Mouse (Mus musculus) cerebellum, adult 2 months (tissue): ENCODE results near the gene Prdm12. TPM values are rescaled to one million over a fixed set of nuclear protein-coding genes. Genes with fewer than 3 reads are reported as not detected.

Experiments
- DNase-seq, 2 experiments: peaks; one replicate each; pipeline ENCODE4 v3.0.0; 2021
- H3K27ac ChIP-seq: fragments of 200-500 bp; 2 replicates; pipeline ENCODE4 v1.5.1; 2012; ENCODE audit warnings: low read length, control low read depth, inconsistent platforms; ENCODE audit not compliant: insufficient read depth
- H3K27me3 ChIP-seq: fragments of 200-500 bp; 2 replicates; pipeline ENCODE4 v1.6.1; 2012; ENCODE audit warnings: inconsistent platforms, mild to moderate bottlenecking, low read length, moderate library complexity; ENCODE audit not compliant: control insufficient read depth, insufficient read depth
- H3K4me1 ChIP-seq: fragments of 200-500 bp; 2 replicates; pipeline ENCODE4 v1.6.1; 2011; ENCODE audit warnings: low read length; ENCODE audit not compliant: control insufficient read depth, insufficient read depth
- H3K4me3 ChIP-seq: fragments of 200-500 bp; replicated peaks from 2 replicates; pipeline ENCODE3; 2011; ENCODE audit warnings: mild to moderate bottlenecking, low read depth, low read length, control low read depth; ENCODE audit not compliant: insufficient read depth
- CTCF ChIP-seq: fragments of 200-500 bp; IDR thresholded peaks from 2 replicates; pipeline ENCODE4 v1.5.1; 2011; ENCODE audit warnings: low read depth, mild to moderate bottlenecking, control low read depth, low read length, moderate library complexity, borderline replicate concordance; ENCODE audit not compliant: insufficient read depth
- POLR2A ChIP-seq: fragments of 200-500 bp; IDR thresholded peaks from 2 replicates; pipeline ENCODE4 v1.6.1; 2011; ENCODE audit warnings: low read length, control low read depth, borderline replicate concordance; ENCODE audit not compliant: insufficient read depth
- WGBS: fragments of 180-500 bp; shearing (Covaris S2); methylation state at CpG from one replicate; pipeline ENCODE4 v1.1.7; 2018; 5-methylcytosine and 5-hydroxymethylcytosine counted together
- polyA plus RNA-seq: library from polyadenylated mRNA; depleted of rRNA; stranded (reverse); fragments of >200 nt; gene quantifications from 2 replicates; pipeline ENCODE4 v1.2.3, GENCODE M21; 2012

Prdm12 gene
- polyA plus RNA-seq, 1 experiment = not detected

GRCm38 (mm10) chr2:31637807-31638206 is 2.0 kb upstream of the Prdm12 start:
- Histone ChIP-seq H3K4me3 (no peak overlapping the region), H3K4me1 (no peaks in the 10 kb centered on the region), H3K27me3 (peaks cover 15% of the 10 kb centered on the region; the same call in 1 of the 2 replicates), H3K27ac (no peak overlapping the region)
- no peak for TF ChIP-seq CTCF
- TF ChIP-seq POLR2A = no peak
- peak in 1 of 2 experiments; percentile 29 for DNase-seq
- WGBS = 1% methylated on average over 22 of the region's 22 CpGs

DNA sequence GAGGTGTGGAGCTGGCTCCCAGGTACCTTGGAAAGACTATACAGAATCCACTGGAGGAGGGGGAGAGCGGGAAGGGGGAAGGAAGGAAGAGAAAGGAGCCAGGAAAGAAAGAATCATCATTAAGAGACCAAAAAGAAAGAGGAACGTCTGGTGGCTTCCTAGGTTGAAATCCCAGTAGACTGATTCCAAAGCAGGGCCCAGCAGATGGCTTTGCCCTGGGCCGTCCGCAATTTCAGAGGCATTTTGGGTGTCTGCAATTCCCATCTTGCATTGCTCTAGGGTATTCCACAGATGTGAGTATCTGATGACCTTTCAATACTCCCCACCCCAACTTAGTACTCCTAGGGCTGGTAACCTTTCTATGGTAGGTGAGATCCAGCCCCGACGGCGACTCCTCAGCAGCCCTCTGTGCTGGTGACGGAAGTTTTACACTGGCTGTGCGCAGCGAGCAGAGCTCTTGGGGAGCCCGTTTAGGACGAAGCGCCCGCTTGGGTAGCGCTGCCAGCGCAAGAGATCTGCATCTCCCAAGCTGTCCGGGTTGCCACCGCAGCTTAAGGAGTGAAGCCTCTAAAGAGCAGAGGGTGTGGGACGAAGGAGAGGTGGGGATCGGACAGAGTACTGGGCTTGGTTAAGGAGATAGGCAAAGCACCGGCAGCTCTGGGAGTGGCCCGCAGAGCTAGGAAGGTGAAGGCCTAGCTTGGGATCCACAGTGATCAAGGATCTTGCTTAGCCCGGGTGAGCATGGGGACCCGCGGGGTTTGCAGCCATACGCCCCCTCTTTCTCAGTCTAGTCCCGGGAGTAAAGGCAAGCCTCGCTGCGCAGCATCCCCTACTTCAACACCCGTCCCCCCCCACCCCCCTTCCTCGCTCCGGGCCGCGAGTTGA is 1.0 kb upstream of the Prdm12 start:
- no peak for DNase-seq
- Histone ChIP-seq H3K27ac (no peak overlapping the region), H3K4me3 (no peak overlapping the region), H3K4me1 (no peaks in the 10 kb centered on the region), H3K27me3 (peaks cover 15% of the 10 kb centered on the region; the same call in 1 of the 2 replicates)
- TF ChIP-seq POLR2A (no peak), CTCF (no peak)
- 3% methylated on average over 34 of the region's 34 CpGs for WGBS

GRCm38 (mm10) chr2:31639466-31639760 is 424 bp upstream of the Prdm12 start:
- Histone ChIP-seq H3K4me3 (no peak overlapping the region), H3K27ac (no peak overlapping the region), H3K27me3 (peaks cover 15% of the 10 kb centered on the region; the same call in 1 of the 2 replicates), H3K4me1 (no peaks in the 10 kb centered on the region)
- WGBS = 0% methylated on average over 12 of the region's 13 CpGs
- no peak for DNase-seq
- TF ChIP-seq POLR2A = no peak
- TF ChIP-seq CTCF = no peak

DNA sequence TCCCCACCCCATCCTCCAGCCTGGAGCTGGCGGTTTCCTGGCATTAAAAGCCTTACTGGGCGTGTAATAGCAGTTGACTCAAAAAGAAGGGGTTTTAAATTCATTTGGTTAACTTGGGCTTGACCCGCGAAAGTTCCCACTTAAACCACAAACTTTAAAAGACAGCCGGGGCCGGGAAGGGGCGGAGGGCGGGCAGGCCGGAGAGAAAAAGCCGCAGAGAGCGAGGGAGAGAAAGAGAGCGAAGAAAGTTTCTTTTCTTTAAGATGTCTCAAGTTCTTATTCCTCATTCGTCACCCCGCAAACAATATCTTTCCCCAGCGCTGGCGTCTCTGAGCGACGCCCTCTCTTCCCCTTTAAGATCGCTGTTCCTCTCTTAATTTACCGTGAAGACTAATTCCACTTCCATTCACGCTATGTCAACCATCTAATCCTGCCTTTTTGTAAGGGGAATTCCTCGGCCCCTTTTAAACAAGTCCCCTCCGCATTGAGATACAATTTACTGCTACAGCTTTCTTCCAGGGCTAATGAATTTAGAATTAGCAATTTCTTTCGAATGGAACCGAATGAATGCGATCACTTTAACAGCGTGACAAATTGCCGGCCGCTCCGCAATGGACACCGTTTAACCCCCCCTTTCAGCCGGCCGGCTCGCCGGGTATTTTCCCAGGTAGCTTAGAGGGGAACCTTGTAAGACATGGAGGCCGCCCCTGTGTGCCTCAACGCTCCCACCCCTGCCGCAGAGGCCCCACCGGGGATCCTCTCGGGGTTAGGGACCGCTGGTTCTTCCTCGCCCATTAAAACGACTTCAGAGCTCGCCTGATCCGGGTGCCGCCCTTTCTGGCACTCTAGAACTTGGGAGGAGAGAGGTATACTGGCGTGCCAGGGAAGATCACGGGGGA is 1.0 kb downstream of the Prdm12 start:
- H3K4me1 ChIP-seq = no peaks in the 10 kb centered on the region
- WGBS = 1% methylated on average over 48 of the region's 48 CpGs

GRCm38 (mm10) chr2:31641508-31641830 is 1.6 kb downstream of the Prdm12 start:
- WGBS = 2% methylated on average over 11 of the region's 11 CpGs
- no peak overlapping the region for H3K4me3 ChIP-seq
- TF ChIP-seq CTCF = no peak
- TF ChIP-seq POLR2A = no peak
- H3K4me1 ChIP-seq = no peaks in the 10 kb centered on the region
- DNase-seq = no peak
- H3K27ac ChIP-seq = no peak overlapping the region
- peaks cover 2% of the 10 kb centered on the region; the same call in 1 of the 2 replicates for H3K27me3 ChIP-seq

More for the DNA sequence above, 1.0 kb downstream of the Prdm12 start:
- no peak overlapping the region for H3K4me3 ChIP-seq
- no peak for DNase-seq
- no peak overlapping the region for H3K27ac ChIP-seq
- peaks cover 6% of the 10 kb centered on the region; the same call in 1 of the 2 replicates for H3K27me3 ChIP-seq
- no peak for TF ChIP-seq POLR2A
- TF ChIP-seq CTCF = no peak

DNA sequence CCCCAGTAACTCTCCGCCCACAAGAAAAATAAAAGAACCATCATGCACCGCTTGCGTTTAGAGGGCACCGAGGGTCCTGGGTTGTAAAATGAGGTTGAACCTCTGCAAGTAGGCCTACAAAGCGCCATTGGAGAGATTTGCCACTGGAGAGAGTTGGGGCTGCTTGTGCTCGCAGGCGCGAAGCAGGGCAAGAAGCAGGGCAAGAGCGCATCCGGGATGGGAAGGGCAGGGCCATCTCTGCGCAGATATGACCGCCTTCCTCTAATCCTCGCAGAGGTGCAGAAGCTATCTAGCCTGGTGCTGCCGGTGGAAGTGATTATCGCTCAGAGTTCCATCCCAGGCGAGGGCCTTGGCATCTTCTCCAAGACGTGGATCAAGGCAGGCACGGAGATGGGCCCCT is 2.1 kb downstream of the Prdm12 start:
- no peak overlapping the region for H3K4me3 ChIP-seq
- WGBS = 4% methylated on average over 18 of the region's 18 CpGs
- H3K4me1 ChIP-seq = no peaks in the 10 kb centered on the region
- DNase-seq = no peak
- no peak overlapping the region for H3K27ac ChIP-seq
- peaks cover 2% of the 10 kb centered on the region; the same call in 1 of the 2 replicates for H3K27me3 ChIP-seq
- TF ChIP-seq POLR2A (no peak), CTCF (no peak)

GRCm38 (mm10) chr2:31653971-31654853 is 14.4 kb downstream of the Prdm12 start:
- Histone ChIP-seq H3K27me3 (no peaks in the 10 kb centered on the region), H3K4me3 (peak overlapping the region; percentile 65), H3K27ac (no peak overlapping the region), H3K4me1 (no peaks in the 10 kb centered on the region)
- peak; percentile 47 to 54 for DNase-seq
- under 1% methylated on average over 88 of the region's 109 CpGs for WGBS
- TF ChIP-seq POLR2A (no peak), CTCF (no peak)
